Mouse (Mus musculus) left cerebral cortex, adult 11 months (tissue): ENCODE measurements around the gene Apobec4.
A peak's percentile ranks its signal among the peaks of the same experiment; 100 is the strongest.
"Not testable (repeated sequence)": the region's sequence is repeated elsewhere in the genome, so short reads cannot be mapped to it uniquely, and the experiment has no call there.

Experiments used
- DNase-seq: peaks from one replicate; pipeline ENCODE4 v3.0.0; 2022; ENCODE audit warnings: low spot score

Apobec4 gene

GRCm38 (mm10) chr1:152766804-152767748, 16.7 kb downstream of the Apobec4 start:
- no peak for DNase-seq

GRCm38 (mm10) chr1:152767749-152768488, 17.6 kb downstream of the Apobec4 start:
- DNase-seq = peak; percentile 82

GRCm38 (mm10) chr1:152771016-152771415, 20.7 kb downstream of the Apobec4 start:
- no peak for DNase-seq

GRCm38 (mm10) chr1:152774601-152775000, 24.2 kb downstream of the Apobec4 start:
- DNase-seq = not testable (repeated sequence)

GRCm38 (mm10) chr1:152779071-152779737, 28.9 kb downstream of the Apobec4 start:
- peak; percentile 57 for DNase-seq

- no peak for DNase-seq
Observed at GRCm38 (mm10) chr1:152784620-152785019, 34.3 kb downstream of the Apobec4 start.

- DNase-seq = not testable (repeated sequence)
Observed at GRCm38 (mm10) chr1:152785446-152785845, 35.1 kb downstream of the Apobec4 start.

- no peak for DNase-seq
Observed at GRCm38 (mm10) chr1:152786953-152787352, 36.6 kb downstream of the Apobec4 start.

GRCm38 (mm10) chr1:152788121-152788660, 37.8 kb downstream of the Apobec4 start:
- DNase-seq = no peak

GRCm38 (mm10) chr1:152790254-152790653, 39.9 kb downstream of the Apobec4 start:
- DNase-seq = no peak

GRCm38 (mm10) chr1:152790821-152791220, 40.5 kb downstream of the Apobec4 start:
- no peak for DNase-seq

GRCm38 (mm10) chr1:152791269-152791668, 40.9 kb downstream of the Apobec4 start:
- no peak for DNase-seq

GRCm38 (mm10) chr1:152792736-152793494, 42.6 kb downstream of the Apobec4 start:
- no peak for DNase-seq

- DNase-seq = no peak
Observed at GRCm38 (mm10) chr1:152793495-152794130, 43.3 kb downstream of the Apobec4 start.

- DNase-seq = no peak
Observed at GRCm38 (mm10) chr1:152795688-152796255, 45.4 kb downstream of the Apobec4 start.

GRCm38 (mm10) chr1:152796683-152797263, 46.4 kb downstream of the Apobec4 start:
- DNase-seq = no peak

- no peak for DNase-seq
Observed at GRCm38 (mm10) chr1:152798125-152798524, 47.8 kb downstream of the Apobec4 start.

- no peak for DNase-seq
Observed at GRCm38 (mm10) chr1:152799897-152800296, 49.5 kb downstream of the Apobec4 start, which contains the start of gene Ncf2. Ncf2 (plus strand) TSS chr1:152800194.

GRCm38 (mm10) chr1:152800633-152801176, 50.4 kb downstream of the Apobec4 start:
- DNase-seq = no peak

GRCm38 (mm10) chr1:152804907-152805306, 54.6 kb downstream of the Apobec4 start:
- no peak for DNase-seq
